Mouse (Mus musculus) left cerebral cortex, adult 9 months (tissue): ENCODE measurements around the gene Topors.

Experiments
- DNase-seq, 2 experiments: peaks; one replicate each; pipeline ENCODE4 v3.0.0; 2022; ENCODE audit warnings: low spot score in 2 of 2

Gene Topors

GRCm38 (mm10) chr4:40250984-40251383, 18.7 kb downstream of the Topors start:
- DNase-seq: no peak

GRCm38 (mm10) chr4:40244035-40244434, 25.6 kb downstream of the Topors start:
- DNase-seq: no peak

GRCm38 (mm10) chr4:40243006-40243405, 26.6 kb downstream of the Topors start:
- DNase-seq: no peak

GRCm38 (mm10) chr4:40241928-40242327, 27.7 kb downstream of the Topors start:
- DNase-seq: no peak

GRCm38 (mm10) chr4:40240272-40240744, 29.3 kb downstream of the Topors start:
- DNase-seq: no peak

- no peak for DNase-seq
Observed at GRCm38 (mm10) chr4:40239409-40240271, 30.0 kb downstream of the Topors start, which contains the start of gene Ddx58. Gene Ddx58, minus strand, starts transcription at chr4:40239828.

- DNase-seq: peak in 1 of 2 experiments; percentile 8
Observed at GRCm38 (mm10) chr4:40238483-40239408, 30.9 kb downstream of the Topors start.

- no peak for DNase-seq
Observed at GRCm38 (mm10) chr4:40236829-40237228, 32.8 kb downstream of the Topors start.

GRCm38 (mm10) chr4:40234256-40234655, 35.4 kb downstream of the Topors start:
- DNase-seq: no peak

- DNase-seq: no peak
Observed at GRCm38 (mm10) chr4:40233062-40233664, 36.5 kb downstream of the Topors start.

GRCm38 (mm10) chr4:40229723-40230122, 39.9 kb downstream of the Topors start:
- DNase-seq: no peak

GRCm38 (mm10) chr4:40227886-40228285, 41.8 kb downstream of the Topors start:
- DNase-seq: no peak

GRCm38 (mm10) chr4:40227131-40227530, 42.5 kb downstream of the Topors start:
- no peak for DNase-seq

GRCm38 (mm10) chr4:40226095-40226494, 43.6 kb downstream of the Topors start:
- DNase-seq: no peak

- DNase-seq: no peak
Observed at GRCm38 (mm10) chr4:40221876-40222585, 47.6 kb downstream of the Topors start.

- no peak for DNase-seq
Observed at GRCm38 (mm10) chr4:40221004-40221760, 48.5 kb downstream of the Topors start.

- DNase-seq: no peak
Observed at GRCm38 (mm10) chr4:40220437-40220836, 49.2 kb downstream of the Topors start.

GRCm38 (mm10) chr4:40218382-40218781, 51.3 kb downstream of the Topors start:
- DNase-seq: no peak

GRCm38 (mm10) chr4:40217910-40218309, 51.7 kb downstream of the Topors start:
- DNase-seq: no peak

- DNase-seq: no peak
Observed at GRCm38 (mm10) chr4:40212177-40212576, 57.5 kb downstream of the Topors start.
